Mouse (Mus musculus) macrophage (primary cell): Measurements from ENCODE around the gene Copa. TPM values are rescaled to one million over a fixed set of nuclear protein-coding genes. Genes with fewer than 3 reads are reported as not detected.

Source experiments
- H3K27ac ChIP-seq: fragments of 350-480 bp; formaldehyde crosslinking; 2 replicates; pipeline ENCODE4 v1.9.0; 2021
- H3K36me3 ChIP-seq: fragments of 350-480 bp; formaldehyde crosslinking; 2 replicates; pipeline ENCODE4 v1.9.0; 2021; ENCODE audit errors: inconsistent target
- H3K4me3 ChIP-seq: fragments of 350-480 bp; formaldehyde crosslinking; 2 replicates; pipeline ENCODE4 v1.9.0; 2021; ENCODE audit errors: inconsistent target
- H3K79me2 ChIP-seq: fragments of 350-480 bp; formaldehyde crosslinking; 2 replicates; pipeline ENCODE4 v1.9.0; 2021; ENCODE audit errors: inconsistent target
- WGBS: methylation state at CpG from one replicate; pipeline ENCODE4 v1.1.7; 2026; ENCODE audit warnings: inconsistent platforms; ENCODE audit not compliant: missing documents; 5-methylcytosine and 5-hydroxymethylcytosine counted together
- polyA plus RNA-seq: library from polyadenylated mRNA; stranded (reverse); fragments of 250-400 nt; gene quantifications from 3 replicates; pipeline ENCODE4 v1.2.4, GENCODE M21; 2018; ENCODE audit warnings: inconsistent platforms
- total RNA-seq, 78 experiments: library from RNA; depleted of rRNA; stranded (reverse); fragments of 250-400 nt; gene quantifications; 1 replicate in 9 of 78; 2 replicates in 24 of 78; 3 replicates in 43 of 78; 4 replicates in 2 of 78; pipeline ENCODE4 v1.2.4; 2018; ENCODE audit warnings: inconsistent platforms in 56 of 78

Gene Copa
- 100 to 1,000 TPM; 217 to 448 (median 328) TPM for total RNA-seq (2018; cell fraction: chromatin; rRNA removed)
- total RNA-seq (2018; cell fraction: cytosol; rRNA removed) = 100 to 1,000 TPM; 105 to 172 (median 141) TPM
- 100 to 1,000 TPM; 171 to 303 (median 216) TPM for total RNA-seq (2018; cell fraction: nucleus; rRNA removed)
- polyA plus RNA-seq = 141 to 187 TPM (median 150 TPM) in 3 replicates

DNA sequence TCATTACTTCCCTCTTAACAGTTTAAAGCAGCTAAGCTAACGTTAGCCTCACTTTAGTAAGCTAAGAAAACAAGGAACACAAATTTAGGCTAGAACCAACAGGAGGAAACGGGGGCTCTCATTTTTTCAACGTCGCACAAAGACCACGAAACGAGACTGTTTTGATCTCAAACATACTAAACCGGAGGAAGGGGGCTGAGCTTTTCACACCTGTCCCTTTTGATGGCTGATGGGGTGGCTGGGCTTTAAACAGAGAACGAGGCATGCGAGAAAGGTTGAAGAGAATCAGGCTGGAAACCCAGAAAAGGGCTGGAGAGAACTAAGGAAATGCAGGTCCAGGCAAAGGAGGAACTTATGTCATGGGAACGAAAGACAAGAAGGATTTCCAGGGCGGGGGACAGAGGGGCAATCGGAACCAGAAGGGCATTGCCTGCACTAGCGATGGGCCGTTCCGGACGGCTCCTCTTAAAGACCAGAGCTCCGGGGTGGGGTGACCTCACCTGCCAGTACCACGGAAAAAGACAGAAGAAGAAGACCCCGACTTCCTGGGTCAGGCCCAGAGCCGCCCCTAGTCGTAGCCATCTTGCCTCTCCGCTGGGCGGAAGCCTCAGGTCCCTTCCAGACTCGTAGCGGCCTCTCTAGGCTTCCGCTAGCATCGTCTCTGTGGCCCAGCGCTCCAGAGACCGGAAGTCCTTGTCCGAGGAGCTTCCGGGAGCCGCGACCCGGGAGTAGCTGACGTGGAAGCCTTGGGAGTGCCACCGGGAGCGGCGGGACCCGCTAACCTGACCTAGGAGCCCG is at the start of gene Copa, which contains the start of gene Ncstn:
TSS of gene Copa (plus strand) at position 429 of the 798 bp plus-strand sequence.
TSS of gene Ncstn (minus strand) at position 695 of the 798 bp plus-strand sequence.
- Histone ChIP-seq H3K79me2 (peaks cover 100% of the 10 kb centered on the region), H3K4me3 (peak within 1 kb of the TSS; percentile 95), H3K36me3 (peaks cover 23% of the 10 kb centered on the region), H3K27ac (peak within 1 kb of the TSS; percentile 82)
- under 1% methylated on average over 40 of the region's 40 CpGs for WGBS

DNA sequence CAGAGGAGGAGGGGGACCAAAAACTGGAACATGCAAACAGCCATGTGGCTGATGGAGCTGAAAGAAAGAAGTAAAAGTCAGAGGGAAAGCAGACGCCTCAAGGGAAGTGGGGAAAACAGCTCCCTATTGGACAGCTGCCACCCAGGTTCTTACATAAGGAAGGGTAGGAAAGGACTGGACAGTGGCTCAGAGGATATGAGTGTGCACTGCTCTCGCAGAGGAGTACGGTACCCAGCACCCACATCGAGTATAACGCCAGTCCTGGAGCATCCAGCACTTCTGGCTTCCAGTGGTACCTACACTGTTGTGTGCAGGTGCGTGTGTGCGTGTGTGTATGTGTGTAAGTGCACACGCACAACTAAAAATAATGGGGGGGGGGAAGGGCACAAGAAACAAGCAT is 35.9 kb upstream of the Copa start:
- H3K27ac ChIP-seq = no peak overlapping the region
- H3K4me3 ChIP-seq = no peak overlapping the region
- WGBS = 75% methylated on average over 6 of the region's 8 CpGs
- no peaks in the 10 kb centered on the region for H3K79me2 ChIP-seq
- no peaks in the 10 kb centered on the region for H3K36me3 ChIP-seq

DNA sequence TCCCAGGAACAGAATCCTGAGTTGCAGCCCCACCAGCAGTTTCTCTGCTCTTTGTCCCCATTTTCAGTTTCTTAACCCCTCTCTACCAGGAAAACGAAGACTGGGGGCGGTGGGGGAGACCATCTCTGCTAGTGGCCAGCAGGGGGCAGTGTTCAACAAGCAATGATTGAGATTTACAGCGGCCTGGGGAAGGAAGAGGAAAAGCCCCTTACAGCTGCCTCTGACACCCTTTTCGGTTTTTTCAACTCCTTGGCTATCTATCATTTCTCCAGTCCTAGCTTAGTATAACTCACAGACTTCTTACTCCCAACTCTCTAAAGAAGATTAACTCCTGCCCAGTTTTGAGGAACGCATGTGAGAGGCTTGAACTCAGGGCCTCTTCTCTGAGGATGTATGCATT is 35.4 kb upstream of the Copa start:
- WGBS = 27% methylated on average over 5 of the region's 5 CpGs
- H3K4me3 ChIP-seq = no peak overlapping the region
- H3K79me2 ChIP-seq = no peaks in the 10 kb centered on the region

DNA sequence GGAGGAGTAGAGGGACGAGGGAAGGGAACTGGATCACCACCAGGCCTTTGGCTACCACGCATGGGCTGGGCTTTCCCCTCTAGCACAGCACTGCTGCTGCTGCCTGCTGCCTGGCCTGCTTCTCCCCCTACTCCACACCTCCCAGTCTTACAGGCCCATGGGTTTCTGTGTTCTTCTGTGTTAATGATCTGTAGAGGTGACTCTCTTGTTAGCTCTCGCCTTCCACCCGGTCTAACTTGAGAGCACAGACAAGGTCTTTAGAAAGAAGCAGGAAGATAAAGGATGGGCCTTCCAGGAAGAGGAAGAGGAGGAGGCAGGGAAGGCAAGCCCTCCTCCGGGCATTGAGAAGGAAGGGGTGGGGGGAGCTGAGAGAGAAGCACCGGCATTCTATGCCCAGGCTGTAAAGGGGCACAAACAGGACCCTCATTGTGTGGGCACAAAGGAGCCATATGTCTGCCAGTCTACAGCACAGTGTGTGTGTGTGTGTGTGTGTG is 34.0 kb upstream of the Copa start:
- Histone ChIP-seq H3K4me3 (peak overlapping the region; percentile 21), H3K36me3 (no peaks in the 10 kb centered on the region), H3K79me2 (no peaks in the 10 kb centered on the region), H3K27ac (no peak overlapping the region)
- 47% methylated on average over 6 of the region's 6 CpGs for WGBS

More for the DNA sequence above, 35.4 kb upstream of the Copa start:
- Histone ChIP-seq H3K36me3 (no peaks in the 10 kb centered on the region), H3K27ac (no peak overlapping the region)

DNA sequence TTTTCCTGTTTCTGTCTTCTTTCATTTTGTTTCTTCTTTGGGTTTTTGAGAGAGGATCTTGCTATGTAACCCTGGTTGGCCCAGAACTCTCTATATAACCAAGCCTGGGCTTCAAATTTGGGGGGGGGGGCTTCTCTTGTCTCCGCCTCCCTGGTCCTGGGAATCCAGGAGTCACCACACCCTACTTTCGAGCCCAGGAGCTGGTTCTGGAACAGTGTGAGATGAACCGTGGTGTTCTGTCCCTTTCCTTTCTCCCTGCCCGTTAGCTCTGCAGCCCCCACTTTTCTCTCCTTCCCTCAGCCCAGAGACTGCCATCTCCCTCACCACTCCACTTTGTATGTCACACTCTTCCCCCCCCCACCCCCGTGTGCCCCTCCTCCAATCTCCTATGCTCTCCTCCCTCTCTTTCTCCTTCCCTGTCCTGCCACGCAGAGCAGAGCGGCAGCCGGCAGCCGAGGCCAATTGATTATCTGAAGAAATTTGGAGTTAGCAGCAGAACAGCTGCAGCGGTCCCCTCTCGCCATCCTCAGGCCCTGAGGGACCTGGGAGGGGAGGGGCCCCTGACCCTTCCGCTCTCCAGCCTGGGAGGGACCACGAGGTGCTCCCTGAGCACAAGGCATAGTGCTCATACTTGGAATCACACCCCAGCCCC is 33.1 kb upstream of the Copa start:
- Histone ChIP-seq H3K4me3 (no peak overlapping the region), H3K36me3 (no peaks in the 10 kb centered on the region), H3K27ac (no peak overlapping the region), H3K79me2 (no peaks in the 10 kb centered on the region)
- 87% methylated on average over 12 of the region's 13 CpGs for WGBS

DNA sequence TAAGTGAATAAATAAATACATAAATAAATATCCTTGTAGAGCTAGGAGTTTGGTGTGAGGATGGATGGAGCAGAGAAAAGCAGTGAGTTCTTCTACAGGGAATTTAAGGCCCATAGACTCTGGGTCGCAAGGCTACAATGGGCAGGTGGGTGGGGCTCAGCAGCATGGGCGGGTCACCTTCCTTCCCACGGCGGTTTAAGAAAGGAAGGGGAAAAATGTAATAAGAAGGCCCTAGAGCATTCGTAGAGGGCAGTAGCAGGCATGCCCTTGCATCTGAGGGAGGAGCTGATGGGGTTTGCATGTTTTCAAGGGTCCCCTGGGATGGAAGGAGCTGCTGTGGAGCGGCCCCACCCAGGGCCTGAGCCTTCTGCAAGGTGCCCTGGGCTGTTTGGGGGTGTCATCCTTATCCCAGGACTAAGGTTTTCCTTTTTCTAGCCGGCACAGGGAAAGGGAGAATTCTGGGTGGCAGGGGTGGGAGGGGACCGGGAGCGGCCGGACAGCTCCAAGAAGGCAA is 29.5 kb upstream of the Copa start:
- H3K79me2 ChIP-seq = no peaks in the 10 kb centered on the region
- 36% methylated on average over 10 of the region's 10 CpGs for WGBS
- no peak overlapping the region for H3K4me3 ChIP-seq
- no peaks in the 10 kb centered on the region for H3K36me3 ChIP-seq
- H3K27ac ChIP-seq = no peak overlapping the region

DNA sequence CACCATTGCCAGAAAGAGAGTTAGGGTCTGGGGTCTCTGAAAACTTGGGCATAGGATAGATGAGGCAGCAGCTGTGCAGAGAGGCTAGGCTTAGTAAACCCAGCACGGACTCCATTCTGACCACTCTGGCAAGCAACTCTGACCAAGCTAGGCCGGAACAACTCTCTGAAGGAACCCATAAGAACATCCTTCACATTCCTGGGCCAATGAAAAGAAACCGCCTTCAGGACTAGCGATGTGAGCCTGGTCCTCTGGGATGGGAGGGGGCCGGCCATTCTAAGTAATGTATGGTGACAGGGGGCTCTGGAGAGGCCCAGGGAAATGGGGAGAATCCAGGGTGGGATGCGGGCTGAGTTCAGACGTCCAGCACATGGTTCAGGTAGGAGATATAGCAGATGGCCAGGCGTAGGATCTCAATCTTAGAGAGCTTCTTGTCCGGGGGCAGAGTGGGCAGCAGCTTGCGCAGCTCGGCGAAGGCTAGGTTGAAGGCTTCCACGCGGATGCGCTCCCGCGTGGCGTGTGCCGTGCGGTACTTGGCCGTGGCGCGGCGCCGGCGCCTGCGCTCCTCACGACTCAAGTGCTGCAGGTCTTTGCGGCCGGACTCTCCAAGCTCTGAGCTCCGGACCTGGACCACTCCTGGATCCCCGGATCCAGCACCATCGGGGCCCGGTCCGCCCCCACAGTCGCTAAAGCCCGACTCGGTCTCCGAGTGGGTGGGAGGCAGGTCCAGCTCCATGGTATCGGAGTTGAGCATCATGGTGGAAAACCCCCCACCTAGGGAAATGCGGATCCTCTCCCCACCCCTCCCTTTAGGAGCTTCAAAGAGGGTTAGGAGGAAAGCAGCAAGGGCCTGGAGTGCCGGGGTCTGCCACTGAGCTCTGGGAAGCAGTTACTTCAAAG is 28.5 kb upstream of the Copa start:
- 14% methylated on average over 25 of the region's 42 CpGs for WGBS
- Histone ChIP-seq H3K27ac (no peak overlapping the region), H3K79me2 (no peaks in the 10 kb centered on the region), H3K36me3 (no peaks in the 10 kb centered on the region), H3K4me3 (no peak overlapping the region)

DNA sequence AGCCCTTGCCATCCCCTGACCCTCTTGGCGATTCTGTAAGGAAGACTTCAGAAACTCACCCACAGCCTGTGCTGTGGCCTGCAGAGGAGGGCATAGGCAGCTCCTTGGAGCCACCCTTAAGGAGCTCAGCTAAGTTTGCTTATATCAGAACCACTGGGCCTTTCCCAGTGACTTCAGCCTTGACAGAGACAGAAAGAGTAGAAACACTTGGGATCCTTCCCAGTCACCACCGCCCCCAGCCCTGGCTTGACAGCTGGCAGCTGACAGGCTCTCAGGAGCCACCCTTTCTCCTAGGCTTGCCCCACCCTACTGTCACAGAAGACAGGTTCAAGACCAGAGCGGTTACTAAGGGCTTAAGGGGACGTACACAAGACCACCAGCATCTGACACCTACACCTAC is 26.1 kb upstream of the Copa start:
- no peaks in the 10 kb centered on the region for H3K79me2 ChIP-seq
- H3K36me3 ChIP-seq = no peaks in the 10 kb centered on the region
- 87% methylated on average over 4 of the region's 4 CpGs for WGBS
- H3K27ac ChIP-seq = no peak overlapping the region
- no peak overlapping the region for H3K4me3 ChIP-seq

DNA sequence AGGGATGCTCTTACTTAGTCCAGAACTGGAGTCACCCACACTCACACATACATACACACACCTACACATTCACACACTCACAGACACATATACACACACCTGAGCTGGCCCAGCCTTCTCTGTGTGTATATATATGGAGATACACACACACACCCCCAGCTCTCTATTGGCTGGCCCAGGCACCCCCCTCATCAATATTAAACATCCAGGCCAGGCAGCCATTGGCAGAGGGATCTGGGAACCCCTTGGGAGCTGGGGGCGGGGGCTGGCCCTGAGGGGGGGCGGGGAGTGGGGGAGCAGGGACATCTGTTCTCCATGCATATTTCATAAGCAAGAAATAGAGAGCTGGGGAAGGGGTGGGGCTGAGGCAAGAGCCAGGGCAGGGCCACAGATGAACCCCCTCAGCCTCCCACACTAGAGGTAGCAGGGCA is 24.8 kb upstream of the Copa start, which contains the start of gene Nhlh1:
TSS of gene Nhlh1 (minus strand) at position 83 of the 431 bp plus-strand sequence.
- H3K27ac ChIP-seq = no peak within 1 kb of the TSS
- 73% methylated on average over 2 of the region's 2 CpGs for WGBS
- H3K79me2 ChIP-seq = no peaks in the 10 kb centered on the region
- H3K4me3 ChIP-seq = no peak within 1 kb of the TSS
- H3K36me3 ChIP-seq = no peaks in the 10 kb centered on the region

DNA sequence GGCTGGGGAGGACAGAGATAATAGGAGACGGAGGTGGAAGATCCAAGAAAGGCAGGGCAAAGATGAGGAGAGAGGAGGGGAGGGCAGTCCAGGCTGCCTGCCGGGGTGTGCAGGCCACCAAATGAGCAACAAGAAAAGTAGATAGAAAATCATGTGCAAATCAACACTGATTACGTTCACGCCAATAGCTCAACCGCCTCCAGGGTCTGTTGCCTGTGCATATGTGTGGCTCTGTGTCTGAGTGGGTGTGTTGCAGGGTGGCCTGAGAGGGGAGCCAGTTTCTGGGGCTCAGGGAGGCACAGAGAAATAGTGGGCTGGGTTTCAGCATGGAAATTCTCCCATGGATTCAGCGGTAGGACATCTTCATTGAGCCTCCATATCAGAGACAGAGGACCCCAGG is 24.0 kb upstream of the Copa start:
- H3K79me2 ChIP-seq = no peaks in the 10 kb centered on the region
- H3K4me3 ChIP-seq = no peak overlapping the region
- WGBS = 97% methylated on average over 6 of the region's 6 CpGs
- H3K27ac ChIP-seq = no peak overlapping the region
- H3K36me3 ChIP-seq = no peaks in the 10 kb centered on the region

DNA sequence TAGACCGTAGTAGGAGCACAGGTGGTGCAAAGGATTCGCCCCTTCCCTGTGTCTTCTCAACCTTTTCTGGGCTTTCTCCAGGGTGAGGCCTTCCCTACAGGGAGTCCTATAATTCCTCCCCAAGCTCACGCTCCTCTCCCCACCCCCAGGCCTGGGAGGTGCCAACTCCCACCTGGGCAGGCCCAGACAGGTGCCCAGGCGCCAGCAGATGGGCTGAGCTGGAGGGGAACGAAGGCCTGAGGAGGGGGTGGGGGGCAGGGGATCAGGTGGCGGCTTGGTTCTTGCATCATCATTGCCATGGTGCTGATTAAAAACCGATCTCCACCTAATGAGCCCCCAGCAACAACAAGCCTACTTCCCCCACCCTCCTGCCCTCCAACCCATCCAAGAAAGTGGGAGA is 23.5 kb upstream of the Copa start:
- Histone ChIP-seq H3K79me2 (no peaks in the 10 kb centered on the region), H3K4me3 (no peak overlapping the region)
- 82% methylated on average over 7 of the region's 7 CpGs for WGBS

DNA sequence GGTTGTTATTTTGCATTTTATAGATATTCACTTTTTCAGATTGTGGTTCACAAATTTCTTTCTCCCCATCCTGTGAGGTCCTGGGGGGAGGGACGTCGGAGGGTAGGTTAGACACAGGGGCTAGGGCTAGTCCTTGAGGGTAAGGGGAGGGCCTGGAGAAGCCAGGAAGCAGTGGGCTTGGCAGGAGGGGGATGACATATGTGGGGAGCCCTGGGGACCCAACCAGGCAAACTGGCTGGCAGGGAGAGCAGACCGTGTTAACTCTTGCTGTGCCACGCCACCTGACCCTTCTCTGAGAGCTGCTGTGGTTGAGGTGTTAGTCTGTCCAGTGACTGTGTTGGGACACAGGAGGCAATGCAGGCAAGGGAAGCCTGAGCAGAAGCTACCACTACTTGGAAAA is 21.7 kb upstream of the Copa start:
- H3K79me2 ChIP-seq = no peaks in the 10 kb centered on the region
- 77% methylated on average over 4 of the region's 4 CpGs for WGBS
- H3K36me3 ChIP-seq = peaks cover 17% of the 10 kb centered on the region
- H3K27ac ChIP-seq = no peak overlapping the region
- H3K4me3 ChIP-seq = no peak overlapping the region

More for the DNA sequence above, 23.5 kb upstream of the Copa start:
- no peaks in the 10 kb centered on the region for H3K36me3 ChIP-seq
- H3K27ac ChIP-seq = no peak overlapping the region

DNA sequence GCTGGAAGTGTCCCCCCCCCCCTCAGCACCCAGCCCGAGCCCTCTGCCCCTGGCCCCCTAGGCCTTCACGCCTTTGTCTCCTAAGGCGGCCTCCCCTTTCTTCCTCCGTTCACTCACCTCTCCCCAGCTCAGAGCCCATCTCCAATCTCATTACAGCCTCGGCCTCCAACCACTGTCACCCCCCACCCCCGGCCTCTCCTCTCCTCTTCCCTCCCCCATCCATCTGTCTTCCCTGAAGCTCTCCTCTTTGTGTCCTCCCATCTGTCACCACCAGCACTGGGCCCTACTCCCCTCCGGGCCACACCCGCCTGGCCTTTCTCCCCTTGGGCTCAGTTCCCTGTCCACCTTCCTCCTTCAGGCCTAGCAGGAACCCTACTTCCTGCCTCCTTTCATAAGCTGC is 21.1 kb upstream of the Copa start:
- H3K4me3 ChIP-seq = no peak overlapping the region
- WGBS = 87% methylated on average over 7 of the region's 8 CpGs
- H3K79me2 ChIP-seq = no peaks in the 10 kb centered on the region
- H3K27ac ChIP-seq = no peak overlapping the region
- H3K36me3 ChIP-seq = peaks cover 22% of the 10 kb centered on the region

DNA sequence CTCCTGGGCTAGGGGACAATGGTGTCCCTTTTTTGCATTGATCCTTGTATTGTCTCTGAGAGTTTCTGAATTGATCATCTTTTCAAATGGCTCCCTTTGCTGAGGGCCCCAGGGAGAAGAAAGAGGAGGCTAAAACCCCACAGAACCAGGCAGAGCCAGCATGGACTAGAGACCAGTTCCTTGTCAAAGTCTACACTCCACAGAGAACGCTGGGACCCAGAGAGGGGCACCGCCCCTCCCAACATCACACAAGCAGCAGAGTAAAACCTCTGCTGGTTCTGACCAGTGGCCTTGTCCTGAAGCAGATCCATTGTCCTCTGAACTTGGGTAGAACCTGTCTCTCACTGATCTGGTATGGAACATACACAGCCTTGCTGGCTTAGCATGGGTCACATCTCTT is 20.2 kb upstream of the Copa start:
- WGBS = 82% methylated on average over 2 of the region's 2 CpGs

More for the DNA sequence above, 20.2 kb upstream of the Copa start:
- Histone ChIP-seq H3K36me3 (peaks cover 31% of the 10 kb centered on the region), H3K27ac (no peak overlapping the region), H3K4me3 (no peak overlapping the region), H3K79me2 (no peaks in the 10 kb centered on the region)
